Mouse (Mus musculus): ENCODE results near the gene Pkig.

DNA sequence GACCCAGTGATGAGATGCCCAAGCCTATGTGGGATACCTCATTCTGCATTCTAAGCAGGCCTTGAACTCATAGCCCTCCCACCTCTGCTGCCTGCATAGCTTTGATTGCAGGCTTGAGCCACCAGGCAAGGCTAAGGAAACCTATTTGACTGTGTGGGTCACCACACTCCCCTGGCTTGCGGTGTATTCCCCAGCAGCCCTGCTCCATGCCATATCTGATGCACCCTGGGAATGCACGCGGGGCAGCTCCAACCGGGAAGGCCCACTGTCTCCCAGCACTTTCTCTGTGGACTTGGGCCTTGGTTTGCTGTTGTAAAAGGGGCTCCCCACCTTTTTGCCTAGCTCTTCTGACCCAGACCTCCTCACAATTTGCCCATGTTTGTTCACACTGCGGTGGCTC is 45.0 kb upstream of the Pkig start:
- TF ChIP-seq CTCF (IDR thresholded peaks at IDR 0.05; ENCODE audit: borderline replicate concordance, insufficient read depth, low read depth, low read length) = no peak
- TF ChIP-seq POLR2A (IDR thresholded peaks at IDR 0.05; ENCODE audit: borderline replicate concordance, insufficient read depth, low read length) = no peak

Data from cerebellum, adult 2 months (tissue).